Mouse (Mus musculus): ENCODE measurements at regions not wholly inside any gene's neighbourhood (a gene's known extent, or its start where the extent isn't known, plus 50 kb on each side); places are given as distances from the start of the nearest gene placed in this dataset.

GRCm38 (mm10) chr10:92349043-92349442, 373.2 kb downstream of the Nedd1 start:
- WGBS: 59% methylated on average over 7 of the region's 7 CpGs
- no peak for DNase-seq (ENCODE audit: low read depth, low spot score)

DNA sequence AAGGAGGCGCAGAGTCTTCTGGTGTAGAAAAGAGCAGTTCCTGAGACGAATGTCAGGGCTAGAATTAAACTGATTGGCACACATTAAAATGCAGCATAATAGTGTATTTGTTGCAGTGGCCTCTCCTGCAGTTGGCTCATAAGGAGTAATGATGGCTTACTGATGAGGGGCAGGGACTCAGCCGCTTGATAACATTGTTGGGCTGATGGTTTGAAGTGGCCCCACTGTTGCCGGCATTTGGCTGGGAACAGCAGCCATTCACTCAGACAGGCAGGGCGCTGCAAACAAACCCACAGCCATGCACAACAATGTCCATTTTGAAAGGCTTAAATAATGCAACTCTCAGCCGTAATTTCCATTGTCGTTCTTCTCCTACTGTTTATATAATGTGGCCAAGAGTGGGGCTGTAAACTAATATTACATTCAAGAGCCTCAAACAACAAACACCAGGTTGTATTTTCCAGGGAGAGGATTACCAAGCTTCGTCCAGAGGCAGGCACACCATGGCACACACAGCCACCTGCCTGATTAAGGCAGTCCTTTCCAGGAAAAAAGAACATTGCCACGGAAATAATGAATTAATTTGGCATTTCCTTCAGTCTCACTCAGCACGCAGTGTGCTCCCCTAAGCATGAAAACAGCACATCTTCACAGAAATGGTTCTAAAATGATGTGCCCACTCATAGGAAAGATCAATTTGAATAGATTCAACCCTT, 374.1 kb downstream of the Nedd1 start:
- 55% methylated on average over 10 of the region's 10 CpGs for WGBS
- DNase-seq (ENCODE audit: low read depth, low spot score): no peak

DNA sequence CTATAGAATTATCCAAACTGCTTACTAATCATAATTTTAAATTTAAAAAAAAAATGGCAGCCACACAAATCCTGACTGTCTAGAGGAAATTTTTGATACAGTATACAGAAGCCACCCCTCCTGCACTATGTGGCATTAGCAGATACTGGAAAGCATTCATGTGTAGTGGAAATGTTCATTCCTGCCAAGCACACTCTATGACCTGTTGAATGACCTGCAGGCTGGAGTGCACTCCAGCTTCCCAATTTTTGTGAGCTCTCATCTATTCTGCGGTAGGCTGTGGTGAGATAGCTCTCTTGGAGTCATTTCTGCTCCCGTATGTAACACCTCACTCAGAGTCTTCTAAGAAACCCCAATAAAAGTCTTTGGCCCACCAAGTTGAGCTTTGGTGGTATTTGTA, 382.5 kb downstream of the Nedd1 start:
- DNase-seq (ENCODE audit: low read depth, low spot score): no peak
- WGBS: 82% methylated on average over 2 of the region's 2 CpGs

DNA sequence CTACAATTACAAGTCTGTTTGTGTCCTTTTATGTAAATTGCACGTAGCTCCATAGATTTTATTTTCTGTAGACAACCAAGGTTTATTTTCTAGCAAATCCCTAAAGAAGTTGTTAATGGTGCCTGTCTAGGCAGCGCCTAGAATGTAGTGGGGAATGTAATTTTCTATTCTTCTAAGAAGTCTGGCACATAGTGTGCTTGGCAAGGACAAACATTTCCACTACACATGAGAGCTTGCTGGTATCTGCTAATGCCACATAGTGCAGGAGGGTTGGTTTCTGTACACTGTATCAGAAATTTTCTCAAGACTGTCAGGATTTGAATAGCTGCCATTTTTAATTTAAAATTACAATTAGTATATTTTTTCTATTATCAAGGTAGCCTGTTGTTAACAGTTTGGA, 385.3 kb downstream of the Nedd1 start:
- DNase-seq (ENCODE audit: low read depth, low spot score): no peak
- 82% methylated on average over 2 of the region's 2 CpGs for WGBS

DNA sequence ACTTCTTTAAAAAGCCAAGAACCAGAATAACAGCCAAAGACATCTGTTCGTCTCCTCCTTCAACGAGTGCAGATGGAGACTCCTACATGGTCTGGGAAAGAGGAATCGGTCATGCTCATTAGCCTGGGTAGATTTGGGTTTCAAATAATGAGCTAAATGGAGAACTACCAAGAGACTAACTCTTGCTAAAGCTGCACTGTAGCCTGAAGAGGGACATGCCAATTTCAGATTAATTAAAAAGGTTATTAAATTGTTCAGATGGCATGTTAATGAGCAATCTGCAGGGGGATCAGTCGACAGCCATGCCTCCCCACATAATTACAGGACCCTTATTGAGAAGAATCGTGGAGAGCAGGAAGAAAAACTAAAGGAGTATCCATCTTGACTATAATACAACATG, 386.1 kb downstream of the Nedd1 start:
- no peak for DNase-seq (ENCODE audit: low read depth, low spot score)
- WGBS: 79% methylated on average over 5 of the region's 5 CpGs

DNA sequence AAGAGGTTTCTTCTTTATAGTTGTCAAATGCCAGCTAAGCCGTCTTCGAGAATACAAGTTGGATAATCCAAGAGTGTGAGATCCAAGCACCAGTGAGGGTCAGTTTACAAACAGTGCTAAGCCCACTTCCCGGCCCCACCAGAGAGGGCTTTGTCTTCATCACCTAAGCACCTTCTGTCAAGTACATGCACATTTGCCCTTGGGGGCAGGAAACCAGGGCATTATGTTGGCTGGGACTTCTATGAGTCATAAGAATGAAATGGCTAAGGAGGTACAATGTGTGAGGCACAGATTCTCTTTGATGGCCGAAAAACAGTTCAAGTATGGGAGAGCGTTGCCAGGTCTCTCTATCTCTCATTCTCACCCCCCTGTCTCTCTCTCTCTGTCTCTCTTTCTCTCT, 387.1 kb downstream of the Nedd1 start:
- 78% methylated on average over 5 of the region's 5 CpGs for WGBS
- no peak for DNase-seq (ENCODE audit: low read depth, low spot score)

DNA sequence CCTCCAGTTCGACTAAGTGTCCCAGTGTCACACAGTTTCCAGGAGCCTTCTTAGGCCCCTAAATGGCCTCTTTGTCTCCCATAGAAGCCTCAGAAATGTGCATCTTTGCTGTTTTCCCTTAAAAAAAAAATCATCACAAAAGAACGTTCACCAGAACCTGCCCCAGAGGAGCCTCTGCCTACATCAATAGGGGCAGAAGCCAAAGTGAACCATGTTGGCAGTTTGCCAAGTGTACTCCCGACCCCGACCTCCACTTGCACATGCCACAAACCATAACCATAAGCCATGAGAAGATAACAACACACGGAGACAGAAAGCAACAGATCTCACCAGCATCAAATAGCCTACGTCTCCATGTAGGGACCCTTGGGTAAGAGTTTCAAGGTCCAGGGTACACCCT, 388.4 kb downstream of the Nedd1 start:
- 29% methylated on average over 6 of the region's 6 CpGs for WGBS
- DNase-seq (ENCODE audit: low read depth, low spot score): no peak

GRCm38 (mm10) chr10:92333042-92333774, 389.0 kb downstream of the Nedd1 start:
- no peak for DNase-seq (ENCODE audit: low read depth, low spot score)
- 39% methylated on average over 3 of the region's 3 CpGs for WGBS

GRCm38 (mm10) chr10:92330150-92330549, 392.1 kb downstream of the Nedd1 start:
- 78% methylated on average over 10 of the region's 10 CpGs for WGBS
- no peak for DNase-seq (ENCODE audit: low read depth, low spot score)

- DNase-seq (ENCODE audit: low read depth, low spot score): no peak
- WGBS: 59% methylated on average over 1 of the region's 1 CpGs
Observed at GRCm38 (mm10) chr10:92329661-92330060, 392.6 kb downstream of the Nedd1 start.

DNA sequence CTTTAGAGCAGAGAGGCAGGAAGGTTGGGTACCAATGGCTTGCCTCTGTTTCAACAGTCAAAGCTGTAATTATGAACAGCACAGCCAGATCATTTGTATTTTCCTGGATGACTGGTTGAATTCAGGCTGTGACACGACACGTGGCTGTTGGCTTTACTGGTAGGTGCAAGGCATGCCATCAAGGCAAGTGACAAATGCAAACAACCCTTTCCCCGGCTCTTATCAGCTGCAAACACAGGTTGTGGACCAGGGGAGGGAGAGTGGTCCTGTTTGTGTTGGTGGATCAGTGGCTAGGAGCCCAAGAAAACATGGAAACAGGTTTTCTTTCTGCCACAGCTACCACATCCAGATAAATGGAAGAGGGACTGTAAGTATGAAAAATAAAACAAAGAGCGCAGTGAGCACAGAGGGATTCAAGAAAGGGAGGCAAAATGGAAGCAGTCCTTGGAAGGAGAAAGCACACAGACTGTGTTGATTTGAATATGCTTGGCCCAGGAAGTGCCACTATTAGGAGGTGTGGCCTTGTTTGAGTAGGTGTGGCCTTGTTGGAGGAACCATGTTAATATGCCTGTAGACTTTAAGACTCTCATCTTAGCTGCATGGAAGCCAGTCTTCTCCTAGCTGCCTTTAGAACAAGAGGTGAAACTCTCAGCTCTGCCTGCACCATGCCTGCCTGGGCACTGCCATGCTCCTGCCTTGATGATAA, 396.8 kb downstream of the Nedd1 start:
- no peak for DNase-seq (ENCODE audit: low read depth, low spot score)
- 49% methylated on average over 4 of the region's 4 CpGs for WGBS

- 82% methylated on average over 3 of the region's 3 CpGs for WGBS
Observed at GRCm38 (mm10) chr10:92314606-92315005, 407.6 kb downstream of the Nedd1 start.

GRCm38 (mm10) chr10:92312278-92312677, 409.9 kb downstream of the Nedd1 start:
- WGBS: 73% methylated on average over 6 of the region's 6 CpGs
- no peak for DNase-seq (ENCODE audit: low read depth, low spot score)

More at GRCm38 (mm10) chr10:92314606-92315005, 407.6 kb downstream of the Nedd1 start:
- DNase-seq (ENCODE audit: low read depth, low spot score): no peak

DNA sequence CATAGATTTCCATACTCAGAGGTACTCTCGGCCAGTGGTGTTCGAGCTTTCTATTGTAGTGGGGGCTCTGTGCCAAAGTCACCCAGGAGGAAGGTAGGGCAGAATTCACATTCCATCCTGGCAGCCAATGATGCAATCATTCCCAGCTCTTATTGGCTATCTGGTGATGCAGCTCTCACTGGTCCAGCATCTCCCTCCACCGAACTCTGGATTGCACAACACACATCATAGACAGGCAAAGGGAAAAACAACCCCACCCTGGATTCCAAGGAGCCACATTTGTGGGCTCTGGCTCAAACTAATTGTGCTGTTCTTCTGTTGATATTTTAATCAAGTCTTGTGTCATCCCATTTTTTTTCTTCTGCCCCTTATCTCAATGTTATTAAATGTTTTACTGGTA, 413.6 kb downstream of the Nedd1 start:
- WGBS: 77% methylated on average over 3 of the region's 3 CpGs

DNA sequence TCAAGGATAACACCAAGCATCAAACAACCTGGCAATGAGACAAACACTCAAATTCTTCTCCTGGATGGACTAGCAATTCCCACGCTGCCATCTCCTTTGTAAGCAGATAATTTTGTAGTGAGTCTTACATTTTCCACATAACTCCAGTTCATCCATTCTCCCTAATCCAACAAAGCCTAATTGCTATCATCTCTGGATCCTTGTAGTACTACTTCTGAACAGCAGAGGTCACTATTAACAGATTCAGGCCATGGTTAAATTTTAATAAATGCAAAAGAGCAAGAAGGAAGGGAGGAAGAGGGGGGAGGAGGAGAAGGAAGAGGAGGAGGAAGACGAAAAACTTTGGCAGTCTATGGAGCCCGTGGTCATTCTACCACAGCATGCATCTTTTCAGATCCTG, 414.4 kb downstream of the Nedd1 start:
- WGBS: 21% methylated on average over 3 of the region's 3 CpGs
- peak; percentile 6 for DNase-seq (ENCODE audit: low read depth, low spot score)

More for the DNA sequence above, 413.6 kb downstream of the Nedd1 start:
- no peak for DNase-seq (ENCODE audit: low read depth, low spot score)

GRCm38 (mm10) chr10:92298693-92299092, 423.5 kb downstream of the Nedd1 start:
- WGBS: 76% methylated on average over 13 of the region's 13 CpGs
- DNase-seq (ENCODE audit: low read depth, low spot score): no peak

GRCm38 (mm10) chr10:92296837-92297236, 425.4 kb downstream of the Nedd1 start:
- no peak for DNase-seq (ENCODE audit: low read depth, low spot score)
- 78% methylated on average over 4 of the region's 4 CpGs for WGBS

- 91% methylated on average over 9 of the region's 9 CpGs for WGBS
- DNase-seq (ENCODE audit: low read depth, low spot score): no peak
Observed at GRCm38 (mm10) chr10:92296303-92296702, 425.9 kb downstream of the Nedd1 start.

DNA sequence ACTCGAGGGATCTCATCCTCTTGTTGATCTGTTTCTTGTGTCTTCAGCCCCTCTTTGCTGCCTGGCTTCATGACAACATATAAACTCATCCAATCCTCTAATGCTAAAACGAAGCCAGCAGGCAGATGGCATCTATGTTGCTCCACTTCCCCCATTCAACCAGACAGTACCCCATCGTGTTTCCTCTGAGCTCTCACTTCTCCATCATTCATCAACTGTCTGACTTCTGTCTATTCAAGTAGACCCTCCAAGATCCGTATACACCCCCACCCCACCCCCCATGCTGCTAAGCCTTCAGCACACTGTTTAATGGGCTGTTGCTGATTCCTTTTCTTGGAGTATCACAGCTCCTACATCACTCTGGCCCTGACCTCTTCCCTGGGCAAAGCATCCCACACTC, 429.0 kb downstream of the Nedd1 start:
- 54% methylated on average over 4 of the region's 4 CpGs for WGBS
- DNase-seq (ENCODE audit: low read depth, low spot score): no peak

GRCm38 (mm10) chr10:92289230-92289629, 433.0 kb downstream of the Nedd1 start:
- WGBS: 63% methylated on average over 5 of the region's 5 CpGs

DNA sequence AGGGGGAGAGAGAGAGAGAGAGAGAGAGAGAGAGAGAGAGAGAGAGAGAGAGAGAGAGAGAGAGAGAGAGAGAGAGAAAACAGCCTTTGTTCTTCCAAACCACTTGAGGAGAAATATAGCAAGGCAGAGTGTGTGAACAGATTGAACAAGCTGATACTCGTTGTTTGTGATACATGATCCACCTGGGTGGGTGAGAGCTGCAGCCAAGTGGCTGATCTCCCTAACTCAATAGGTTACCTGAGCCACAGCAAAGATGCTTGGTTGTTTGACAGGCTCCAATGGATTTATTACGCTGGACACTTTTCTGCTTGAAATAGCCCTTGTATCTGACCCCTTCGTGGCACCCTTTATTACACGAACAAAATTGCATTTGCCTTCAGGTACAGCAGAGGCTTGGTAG, 438.0 kb downstream of the Nedd1 start:
- 30% methylated on average over 4 of the region's 4 CpGs for WGBS
- no peak for DNase-seq (ENCODE audit: low read depth, low spot score)

More at GRCm38 (mm10) chr10:92289230-92289629, 433.0 kb downstream of the Nedd1 start:
- no peak for DNase-seq (ENCODE audit: low read depth, low spot score)
